Mouse (Mus musculus) liver, postnatal 0 days (tissue): ENCODE results near the gene Zswim5.

Source experiments
- CTCF ChIP-seq: sonication (generic); IDR thresholded peaks from 2 replicates; pipeline ENCODE4 v1.5.1; 2016; ENCODE audit warnings: antibody characterized with exemption, low read depth
- EP300 ChIP-seq: IDR thresholded peaks from 2 replicates; pipeline ENCODE4 v1.6.1; 2016; ENCODE audit warnings: antibody characterized with exemption, low read depth, mild to moderate bottlenecking

GRCm38 (mm10) chr4:116849901-116850300 lies 27.3 kb upstream of the Zswim5 start:
- no peak for TF ChIP-seq CTCF
- no peak for TF ChIP-seq EP300
